Mouse (Mus musculus) left cerebral cortex, postnatal 25 days (tissue): ENCODE data around the gene Gm21190. TPM values are rescaled to one million over a fixed set of nuclear protein-coding genes. Genes with fewer than 3 reads are reported as not detected.
"Not testable (repeated sequence)": the region's sequence is repeated elsewhere in the genome, so short reads cannot be mapped to it uniquely, and the experiment has no call there.

Experiments used
- DNase-seq, 2 experiments: peaks; one replicate each; pipeline ENCODE4 v3.0.0; 2022; ENCODE audit warnings: low spot score in 2 of 2, mixed read lengths in 1 of 2
- intact Hi-C: fragments of 180-260 bp; cut with DNase I; formaldehyde crosslinking; loops from one replicate; pipeline ENCODE4 v1.15.1; 2025
- total RNA-seq, 2 experiments: library from RNA; stranded (reverse); gene quantifications; 2 replicates each; pipeline ENCODE4 v1.2.3; 2021

Gene Gm21190
- total RNA-seq, 2 experiments from 2014 or later = not detected

GRCm38 (mm10) chr5:15498774-15499400, 30.1 kb downstream of the Gm21190 start:
- peak in 1 of 2 experiments; percentile 24 for DNase-seq
- intact Hi-C loops = not testable (repeated sequence)

GRCm38 (mm10) chr5:15498350-15498749, 30.7 kb downstream of the Gm21190 start:
- DNase-seq, intact Hi-C loops: not testable (repeated sequence)

DNA sequence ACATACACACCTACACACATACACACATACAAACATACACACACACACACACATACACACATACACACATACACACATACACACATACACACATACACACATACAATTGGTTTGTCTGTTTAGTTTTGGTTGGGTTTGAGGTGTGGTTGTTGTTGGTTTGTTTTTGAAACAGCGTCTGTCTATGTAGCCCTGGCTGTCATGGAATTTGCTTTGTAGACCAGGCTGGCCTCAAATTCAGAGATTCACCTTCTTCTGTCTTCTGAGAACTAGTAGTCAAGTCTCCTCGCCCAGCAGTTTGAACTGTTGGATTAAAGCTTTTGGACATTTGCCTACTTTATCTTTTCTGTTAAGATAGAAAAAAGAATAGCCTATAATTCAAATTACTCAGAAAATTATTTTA, 38.1 kb downstream of the Gm21190 start:
- intact Hi-C loops, DNase-seq: not testable (repeated sequence)

GRCm38 (mm10) chr5:15488743-15489142, 40.3 kb downstream of the Gm21190 start:
- intact Hi-C loops = no loop called here
- DNase-seq = no peak

DNA sequence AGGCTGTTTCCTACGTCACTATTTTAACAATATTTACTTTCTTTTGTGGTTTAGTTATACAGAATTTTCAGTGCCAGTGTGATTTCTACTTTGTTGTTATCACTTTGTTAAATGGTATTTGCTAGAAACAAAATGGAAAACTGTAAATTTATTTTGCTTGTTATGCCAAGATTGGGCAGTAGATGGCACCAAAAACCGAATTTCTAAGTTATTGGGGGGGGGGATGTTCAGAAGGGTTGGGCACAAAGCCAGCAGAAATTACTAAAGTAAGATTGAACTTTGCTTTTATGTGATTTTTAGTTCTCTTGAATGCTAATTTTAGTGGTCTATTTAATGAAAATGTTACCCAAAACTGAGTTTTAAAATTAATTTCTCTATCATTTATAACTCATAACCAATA, 44.4 kb downstream of the Gm21190 start:
- DNase-seq, intact Hi-C loops: not testable (repeated sequence)

DNA sequence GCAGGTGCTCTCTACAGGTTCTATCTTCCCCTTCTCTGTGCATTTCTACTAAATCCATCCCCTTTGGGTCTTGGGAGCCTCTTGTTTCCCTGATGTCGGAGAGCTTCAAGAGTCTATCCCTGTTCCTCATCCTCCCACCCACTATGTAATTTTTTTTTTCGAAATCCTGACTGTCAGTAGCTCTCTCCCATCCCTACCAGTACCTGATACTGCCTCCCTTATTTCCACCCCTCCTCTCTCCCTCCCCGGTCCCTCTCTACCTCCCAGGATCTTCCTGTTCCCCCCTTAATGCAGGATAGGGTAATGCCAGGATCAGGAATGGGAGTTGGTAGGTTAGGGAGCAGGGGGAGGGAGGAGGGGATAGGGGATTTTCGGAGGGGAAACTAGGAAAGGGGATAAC, 45.4 kb downstream of the Gm21190 start:
- DNase-seq, intact Hi-C loops: not testable (repeated sequence)

GRCm38 (mm10) chr5:15482815-15483214, 46.2 kb downstream of the Gm21190 start:
- intact Hi-C loops, DNase-seq: not testable (repeated sequence)

- DNase-seq, intact Hi-C loops: not testable (repeated sequence)
These were observed 52.6 kb downstream of the Gm21190 start, which contains the start of gene Gm21149 for GRCm38 (mm10) chr5:15476423-15476822. Gm21149 (minus strand) TSS chr5:15476523.

Other genes with a start within 250 kb of the Gm21190 start
- gene Gm21149, start 52.7 kb downstream of the Gm21190 start, total RNA-seq = not detected
- not detected for gene Gm21083, start 48.1 kb upstream of the Gm21190 start, total RNA-seq
- gene Speer4d, start 89.8 kb upstream of the Gm21190 start, total RNA-seq = not detected
- gene 4930572O03Rik, start 127.8 kb upstream of the Gm21190 start, total RNA-seq = not detected
- gene Speer4c, start 185.0 kb upstream of the Gm21190 start, total RNA-seq = not detected